Mouse (Mus musculus): Measurements from ENCODE around the gene Kcnab3. TPM values are rescaled to one million over a fixed set of nuclear protein-coding genes. Genes with fewer than 3 reads are reported as not detected.
A peak's percentile ranks its signal among the peaks of the same experiment; 100 is the strongest.

Kcnab3 gene
- polyA plus RNA-seq, 1 experiment from 2014 or later: 2.7 TPM

DNA sequence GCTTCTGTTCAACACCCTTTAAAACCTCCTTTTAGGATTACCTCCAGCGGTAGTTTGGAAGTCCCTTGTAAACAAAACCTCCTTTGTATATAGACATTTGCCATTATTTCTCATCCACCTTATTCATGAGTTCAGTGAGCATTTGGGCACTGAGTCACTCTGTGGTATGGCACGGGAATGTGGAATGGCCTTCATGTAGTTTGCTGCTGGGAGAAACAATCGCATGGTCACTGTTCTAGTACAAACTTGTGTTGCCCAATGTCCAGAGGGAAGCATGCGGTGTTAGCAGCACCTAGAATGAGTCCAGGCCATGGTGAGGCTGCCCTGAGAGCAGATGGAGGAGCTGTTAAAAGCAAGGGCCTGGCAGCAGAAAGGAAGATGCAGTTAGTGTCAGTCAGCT, 8.7 kb downstream of the Kcnab3 start:
- DNase-seq (ENCODE audit: low spot score): no peak
- Histone ChIP-seq H3K4me3 (no peak overlapping the region), H3K36me3 (no peaks in the 10 kb centered on the region), H3K27ac (no peak overlapping the region), H3K9me3 (peaks cover 5% of the 10 kb centered on the region; the same call in 1 of the 2 replicates), H3K4me1 (replicated peaks) (peaks cover 26% of the 10 kb centered on the region), H3K27me3 (ENCODE audit: insufficient read depth, poor library complexity, severe bottlenecking) (peaks cover 40% of the 10 kb centered on the region)
- WGBS: 77% methylated on average over 4 of the region's 4 CpGs

DNA sequence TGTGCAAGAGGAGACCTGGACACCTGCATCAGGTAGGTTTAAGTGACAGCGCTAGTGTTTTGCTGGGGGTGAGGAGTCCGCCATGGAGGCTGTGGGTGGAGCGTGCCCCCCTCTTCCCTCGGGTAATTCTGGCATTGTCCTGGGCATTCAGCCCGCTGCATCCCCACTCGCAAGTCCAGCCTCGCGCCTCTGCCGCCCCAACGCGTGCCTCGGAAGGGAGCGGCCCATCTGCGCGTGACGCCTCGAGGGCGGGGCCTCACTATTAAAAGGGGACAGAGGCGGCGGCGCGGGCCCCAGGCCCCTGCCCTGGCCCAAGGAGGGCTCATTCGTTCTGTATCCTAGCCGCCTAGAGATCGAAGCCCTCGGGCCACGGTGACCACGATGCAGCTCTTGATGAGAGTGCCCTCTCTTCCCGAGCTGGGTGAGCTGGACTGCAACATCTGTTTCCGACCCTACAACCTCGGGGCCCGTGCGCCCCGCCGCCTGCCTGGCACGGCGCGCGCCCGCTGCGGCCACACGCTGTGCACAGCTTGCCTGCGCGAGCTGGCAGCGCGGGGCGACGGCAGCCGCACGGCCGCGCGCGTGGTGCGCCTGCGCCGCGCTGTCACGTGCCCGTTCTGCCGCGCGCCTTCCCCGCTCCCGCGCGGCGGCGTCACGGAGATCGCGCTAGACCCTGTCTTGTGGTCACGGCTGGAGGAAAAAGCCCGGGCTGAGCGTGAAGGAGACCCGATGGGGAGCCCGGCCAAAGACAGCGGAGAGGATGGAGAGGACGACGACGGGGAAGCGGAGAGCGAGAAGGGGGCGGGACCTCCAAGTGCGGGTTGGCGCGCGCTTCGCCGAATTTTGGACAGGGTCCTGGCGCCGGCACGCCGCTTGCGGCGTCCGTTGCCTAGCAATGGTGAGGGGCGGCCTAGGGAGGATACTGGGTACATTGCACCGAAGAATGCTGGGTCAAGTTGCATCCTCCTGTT, 14.4 kb downstream of the Kcnab3 start, which contains the start of gene Rnf227:
Gene Rnf227, plus strand, starts transcription at position 301 of the 971 bp plus-strand sequence.
- 2% methylated on average over 99 of the region's 99 CpGs for WGBS
- Histone ChIP-seq H3K36me3 (peaks cover 28% of the 10 kb centered on the region), H3K27me3 (ENCODE audit: insufficient read depth, poor library complexity, severe bottlenecking) (peaks cover 31% of the 10 kb centered on the region), H3K27ac (peak within 1 kb of the TSS; percentile 90), H3K4me3 (peak within 1 kb of the TSS; percentile 63), H3K4me1 (replicated peaks) (peaks cover 16% of the 10 kb centered on the region), H3K9me3 (peaks cover 5% of the 10 kb centered on the region; the same call in 1 of the 2 replicates)
- DNase-seq (ENCODE audit: low spot score): peak; percentile 87

DNA sequence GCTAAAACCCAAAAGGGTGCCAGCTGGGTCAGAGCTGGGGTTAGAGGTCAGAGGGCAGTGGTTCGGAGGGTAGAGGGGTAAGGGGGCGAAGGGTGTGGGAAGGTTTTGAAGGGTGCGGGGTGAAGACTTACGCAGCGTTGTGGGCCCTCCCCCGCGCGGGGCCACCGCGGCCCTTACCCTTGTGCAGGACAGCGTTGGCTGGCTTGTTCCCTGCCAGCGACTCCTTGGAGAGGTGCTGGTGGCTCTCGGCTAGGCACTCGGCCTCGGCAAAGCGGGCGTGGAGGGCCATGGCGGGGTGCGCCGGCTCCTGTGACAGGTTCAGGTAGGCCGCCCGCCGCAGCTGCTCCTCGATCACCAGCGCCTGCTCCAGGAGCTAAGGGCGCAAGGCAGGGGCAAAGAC, 20.4 kb downstream of the Kcnab3 start:
- peaks cover 6% of the 10 kb centered on the region; the same call in 1 of the 2 replicates for H3K4me1 ChIP-seq (replicated peaks)
- no peaks in the 10 kb centered on the region for H3K9me3 ChIP-seq
- peaks cover 88% of the 10 kb centered on the region for H3K36me3 ChIP-seq
- H3K27ac ChIP-seq: no peak overlapping the region
- no peak for DNase-seq (ENCODE audit: low spot score)
- WGBS: 90% methylated on average over 26 of the region's 26 CpGs
- no peak overlapping the region for H3K4me3 ChIP-seq
- peaks cover 4% of the 10 kb centered on the region; the same call in 1 of the 2 replicates for H3K27me3 ChIP-seq (ENCODE audit: insufficient read depth, poor library complexity, severe bottlenecking)

DNA sequence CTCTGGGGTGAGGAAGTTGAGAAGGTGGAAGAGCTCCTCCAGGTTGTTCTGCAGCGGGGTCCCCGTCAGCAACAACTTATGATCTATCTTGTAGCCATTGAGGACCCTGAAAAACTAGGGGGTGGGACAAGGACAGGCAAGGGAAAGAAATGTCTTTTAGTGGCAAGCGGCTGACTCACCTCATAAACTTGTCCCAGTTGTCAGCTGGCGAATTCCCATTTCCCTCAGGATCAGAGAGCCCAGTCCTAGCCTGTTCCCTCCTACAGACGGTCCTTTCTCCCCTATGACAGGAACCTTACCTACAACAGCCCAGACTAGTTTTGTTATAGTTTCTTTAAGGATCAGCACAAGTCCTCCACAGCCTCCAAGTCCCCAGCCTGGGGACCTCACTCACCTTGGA, 30.5 kb downstream of the Kcnab3 start:
- 96% methylated on average over 5 of the region's 5 CpGs for WGBS
- H3K27ac ChIP-seq: no peak overlapping the region

DNA sequence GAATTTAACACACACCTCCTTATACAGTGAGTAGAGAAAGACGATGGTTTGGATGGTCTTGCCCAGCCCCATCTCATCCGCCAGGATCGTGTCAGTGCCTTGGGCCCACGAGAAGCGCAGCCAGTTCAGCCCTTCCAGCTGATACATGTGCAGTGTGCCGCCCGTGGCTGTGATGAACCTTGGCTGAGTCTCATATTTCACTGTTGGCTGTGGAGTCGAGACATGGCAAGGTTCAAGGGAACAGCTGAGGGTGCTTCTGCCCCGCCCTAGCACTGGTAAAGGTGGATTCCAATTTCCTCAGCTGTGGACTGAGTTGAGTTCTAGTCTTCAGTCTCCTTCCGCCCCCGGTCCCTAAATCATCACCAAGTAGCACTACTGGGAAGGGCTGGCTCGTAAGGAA, 31.6 kb downstream of the Kcnab3 start:
- H3K36me3 ChIP-seq: peaks cover 99% of the 10 kb centered on the region
- H3K4me3 ChIP-seq: no peak overlapping the region
- H3K9me3 ChIP-seq: no peaks in the 10 kb centered on the region
- H3K27me3 ChIP-seq (ENCODE audit: insufficient read depth, poor library complexity, severe bottlenecking): no peaks in the 10 kb centered on the region
- no peak for DNase-seq (ENCODE audit: low spot score)
- peaks cover 15% of the 10 kb centered on the region; the same call in 1 of the 2 replicates for H3K4me1 ChIP-seq (replicated peaks)
- H3K27ac ChIP-seq: no peak overlapping the region
- 92% methylated on average over 12 of the region's 12 CpGs for WGBS

More for the DNA sequence above, 30.5 kb downstream of the Kcnab3 start:
- Histone ChIP-seq H3K9me3 (no peaks in the 10 kb centered on the region), H3K27me3 (ENCODE audit: insufficient read depth, poor library complexity, severe bottlenecking) (no peaks in the 10 kb centered on the region), H3K36me3 (peaks cover 99% of the 10 kb centered on the region), H3K4me3 (no peak overlapping the region), H3K4me1 (replicated peaks) (peaks cover 6% of the 10 kb centered on the region; the same call in 1 of the 2 replicates)
- DNase-seq (ENCODE audit: low spot score): no peak

DNA sequence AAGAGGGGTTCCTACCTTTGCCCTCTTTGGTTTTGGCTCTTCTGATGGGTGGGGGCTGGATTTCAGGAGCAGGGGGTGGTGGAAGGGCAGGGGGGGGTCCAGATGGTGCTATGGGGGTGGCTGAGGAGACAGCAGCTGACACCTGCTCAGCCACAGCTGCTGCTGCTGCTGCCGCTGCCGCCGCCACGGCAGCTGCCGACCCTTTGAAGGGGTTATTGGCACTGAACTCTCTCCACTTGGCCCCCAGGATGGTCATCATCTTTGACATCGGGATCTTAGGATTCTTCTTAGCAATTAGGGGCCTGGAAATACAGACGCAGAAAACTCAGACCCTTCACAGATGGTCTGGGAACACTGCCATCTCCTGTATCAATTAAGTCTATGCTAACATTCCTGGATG, 36.0 kb downstream of the Kcnab3 start:
- no peak for DNase-seq (ENCODE audit: low spot score)
- peaks cover 44% of the 10 kb centered on the region for H3K4me1 ChIP-seq (replicated peaks)
- H3K27ac ChIP-seq: peak overlapping the region; percentile 17; the same call in 1 of the 2 replicates
- no peaks in the 10 kb centered on the region for H3K9me3 ChIP-seq
- H3K27me3 ChIP-seq (ENCODE audit: insufficient read depth, poor library complexity, severe bottlenecking): no peaks in the 10 kb centered on the region
- 79% methylated on average over 7 of the region's 7 CpGs for WGBS
- H3K4me3 ChIP-seq: no peak overlapping the region
- H3K36me3 ChIP-seq: peaks cover 74% of the 10 kb centered on the region

DNA sequence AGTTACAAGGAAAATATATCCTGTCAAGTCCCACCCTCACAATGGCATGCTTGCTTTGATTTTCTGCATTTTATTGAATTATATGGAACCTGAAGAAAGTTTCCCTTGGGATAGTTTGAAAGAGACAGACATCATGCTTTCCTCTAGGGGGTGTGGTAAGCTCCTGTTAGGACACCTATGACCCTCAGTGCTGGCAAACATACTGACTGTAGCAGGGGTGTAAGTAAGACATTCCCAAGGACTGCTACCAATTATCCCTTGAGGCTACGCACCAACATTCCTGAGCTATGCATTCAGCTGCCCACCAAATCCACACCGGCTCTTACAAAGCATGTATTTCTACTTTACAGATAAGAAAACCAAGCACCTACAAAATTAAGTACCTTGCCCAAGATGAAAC, 36.4 kb downstream of the Kcnab3 start:
- Histone ChIP-seq H3K27ac (no peak overlapping the region), H3K36me3 (peaks cover 70% of the 10 kb centered on the region), H3K4me3 (no peak overlapping the region), H3K4me1 (replicated peaks) (peaks cover 49% of the 10 kb centered on the region), H3K27me3 (ENCODE audit: insufficient read depth, poor library complexity, severe bottlenecking) (no peaks in the 10 kb centered on the region), H3K9me3 (no peaks in the 10 kb centered on the region)
- DNase-seq (ENCODE audit: low spot score): no peak
- WGBS: 76% methylated on average over 2 of the region's 2 CpGs

DNA sequence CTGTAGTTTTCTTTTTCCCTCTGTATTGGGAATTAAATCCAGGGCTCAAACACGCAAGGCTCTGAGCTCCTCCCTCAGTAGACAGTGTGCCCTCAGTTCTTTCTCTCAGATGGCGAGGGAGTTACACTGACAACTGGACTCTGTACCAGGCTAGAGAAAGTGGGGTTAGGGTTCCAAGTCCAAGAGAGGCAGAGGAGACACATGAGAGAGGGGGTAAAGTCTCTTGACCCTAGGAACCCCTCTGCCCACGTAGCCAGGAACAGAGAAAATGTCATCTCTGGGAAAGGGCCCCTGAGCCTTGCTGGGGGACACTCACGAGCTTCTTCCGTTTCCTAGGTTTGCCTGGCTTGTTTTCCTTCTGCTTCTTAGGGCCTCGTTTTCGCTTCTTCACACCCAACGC, 38.3 kb downstream of the Kcnab3 start:
- H3K9me3 ChIP-seq: no peaks in the 10 kb centered on the region
- WGBS: 49% methylated on average over 8 of the region's 8 CpGs
- H3K27ac ChIP-seq: peak overlapping the region; percentile 100
- peak overlapping the region; percentile 89 for H3K4me3 ChIP-seq
- peaks cover 51% of the 10 kb centered on the region for H3K36me3 ChIP-seq
- H3K4me1 ChIP-seq (replicated peaks): peaks cover 66% of the 10 kb centered on the region
- DNase-seq (ENCODE audit: low spot score): no peak
- no peaks in the 10 kb centered on the region for H3K27me3 ChIP-seq (ENCODE audit: insufficient read depth, poor library complexity, severe bottlenecking)

DNA sequence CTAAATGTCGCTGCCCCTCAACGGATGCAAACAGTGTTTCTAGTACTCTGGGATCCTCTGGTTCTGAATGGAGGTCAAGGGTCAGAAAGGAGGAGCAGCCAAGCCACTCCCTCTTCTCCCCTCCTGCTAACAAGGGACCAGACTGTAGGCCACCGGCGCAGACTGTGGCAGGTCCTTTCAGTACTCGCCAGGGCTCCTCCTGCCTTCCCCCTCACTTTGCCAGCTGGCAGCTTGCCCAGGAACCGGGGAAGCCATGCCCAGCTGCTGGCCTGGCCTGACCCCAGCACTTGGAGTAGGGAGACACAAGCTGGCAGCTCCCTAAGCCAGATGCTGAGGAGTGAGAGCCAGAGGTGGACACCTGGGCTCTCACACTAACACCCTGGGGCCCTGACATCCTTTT, 38.9 kb downstream of the Kcnab3 start:
- Histone ChIP-seq H3K9me3 (no peaks in the 10 kb centered on the region), H3K27ac (peak overlapping the region; percentile 100), H3K36me3 (peaks cover 46% of the 10 kb centered on the region), H3K4me3 (peak overlapping the region; percentile 89), H3K27me3 (ENCODE audit: insufficient read depth, poor library complexity, severe bottlenecking) (no peaks in the 10 kb centered on the region), H3K4me1 (replicated peaks) (peaks cover 70% of the 10 kb centered on the region)
- WGBS: 0% methylated on average over 6 of the region's 6 CpGs
- DNase-seq (ENCODE audit: low spot score): peak; percentile 59

DNA sequence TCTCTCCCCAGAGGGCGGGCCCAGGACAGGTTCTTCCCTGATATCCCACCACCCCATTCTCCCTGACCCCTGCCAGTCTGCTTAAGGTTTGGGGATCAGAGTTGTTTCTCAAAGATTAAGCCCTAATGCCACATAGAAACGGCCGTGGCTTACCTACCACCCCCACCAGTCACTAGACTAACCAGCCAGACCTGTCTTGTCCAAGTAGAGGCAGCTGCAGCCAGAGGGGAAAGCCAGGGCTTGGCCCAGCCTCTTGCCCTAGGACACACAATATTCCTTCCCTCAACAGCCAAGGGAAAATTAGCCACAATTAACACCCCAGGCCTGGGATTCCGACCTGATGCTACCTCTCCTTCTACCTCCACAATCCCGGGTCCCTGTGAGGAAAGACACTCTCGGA, 39.7 kb downstream of the Kcnab3 start:
- peak overlapping the region; percentile 89 for H3K4me3 ChIP-seq
- H3K27me3 ChIP-seq (ENCODE audit: insufficient read depth, poor library complexity, severe bottlenecking): no peaks in the 10 kb centered on the region
- peaks cover 37% of the 10 kb centered on the region for H3K36me3 ChIP-seq
- H3K27ac ChIP-seq: peak overlapping the region; percentile 100
- H3K9me3 ChIP-seq: no peaks in the 10 kb centered on the region
- no peak for DNase-seq (ENCODE audit: low spot score)
- 33% methylated on average over 6 of the region's 6 CpGs for WGBS
- H3K4me1 ChIP-seq (replicated peaks): peaks cover 78% of the 10 kb centered on the region

DNA sequence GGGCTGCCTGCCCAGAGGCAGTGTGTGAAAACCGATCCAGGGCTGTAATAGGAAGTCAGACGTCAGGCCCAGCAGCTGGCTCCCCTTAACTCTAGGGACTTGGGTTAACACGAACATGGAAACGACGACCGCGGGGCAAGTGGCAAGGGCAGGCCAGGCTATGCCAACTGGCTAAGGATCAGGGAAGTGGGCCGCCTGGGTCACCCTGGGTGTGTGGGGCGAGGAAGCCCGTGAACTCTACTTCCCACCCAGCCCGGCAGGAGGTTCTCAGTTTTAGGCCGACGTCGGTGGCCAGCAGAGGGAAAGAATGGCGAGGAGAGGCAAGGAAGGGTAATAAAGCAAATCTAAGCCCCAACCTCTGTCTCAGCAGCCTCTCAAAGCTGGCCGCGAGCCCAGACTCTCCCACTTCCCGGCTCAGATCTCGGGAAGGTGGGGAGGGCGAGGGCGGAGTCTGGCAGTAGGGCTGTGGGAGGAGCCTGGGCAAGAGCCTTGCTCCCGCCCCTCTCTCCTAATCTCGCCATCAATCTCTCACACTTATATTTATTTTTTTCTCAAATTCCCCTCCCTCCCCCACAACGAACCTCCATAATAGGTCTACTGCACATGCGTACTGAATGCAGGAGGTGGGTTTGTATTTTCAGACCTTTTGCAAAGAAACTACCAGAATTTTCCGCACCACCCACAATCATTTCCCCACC, 40.2 kb downstream of the Kcnab3 start:
- Histone ChIP-seq H3K36me3 (peaks cover 32% of the 10 kb centered on the region), H3K4me1 (replicated peaks) (peaks cover 81% of the 10 kb centered on the region), H3K9me3 (no peaks in the 10 kb centered on the region), H3K4me3 (peak overlapping the region; percentile 89), H3K27ac (peak overlapping the region; percentile 100), H3K27me3 (ENCODE audit: insufficient read depth, poor library complexity, severe bottlenecking) (no peaks in the 10 kb centered on the region)
- DNase-seq (ENCODE audit: low spot score): peak; percentile 87
- 1% methylated on average over 26 of the region's 26 CpGs for WGBS

DNA sequence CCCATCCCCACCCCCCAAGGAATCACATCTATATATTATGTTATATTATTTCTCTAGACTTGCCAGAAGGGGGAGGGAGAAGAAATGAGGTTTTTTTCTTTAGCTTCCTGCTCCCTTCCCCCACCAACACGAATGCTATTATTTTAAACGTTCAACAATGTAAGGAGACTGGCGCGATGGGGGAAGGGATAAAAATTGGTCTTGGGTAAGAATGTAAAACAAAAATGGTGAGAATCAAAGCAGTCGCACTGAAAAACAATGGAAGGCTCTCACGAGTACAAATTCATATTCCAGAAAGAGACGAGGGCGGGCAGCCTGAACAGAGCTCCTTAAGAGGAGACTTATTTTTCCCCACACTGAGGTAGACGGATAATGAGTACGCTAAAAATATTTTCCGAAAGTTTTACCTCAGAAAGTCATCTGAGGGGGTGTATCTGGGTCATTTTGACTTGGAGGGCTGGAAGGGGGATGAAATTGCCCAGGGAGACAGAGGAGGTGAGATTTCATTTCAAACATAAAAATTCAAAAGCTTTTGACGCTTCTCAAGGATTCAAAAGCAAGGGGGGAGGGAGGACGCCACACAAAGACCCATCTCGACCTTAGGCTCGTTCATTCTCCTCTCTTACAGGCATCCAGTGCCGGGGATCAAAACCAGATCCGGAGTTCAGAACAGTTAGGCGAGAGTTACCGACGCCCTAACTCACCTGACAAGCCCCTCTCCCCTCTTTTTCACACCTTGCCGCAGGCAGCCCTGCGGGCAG, 41.0 kb downstream of the Kcnab3 start:
- WGBS: under 1% methylated on average over 22 of the region's 22 CpGs
- peak; percentile 56 for DNase-seq (ENCODE audit: low spot score)

More for the DNA sequence above, 41.0 kb downstream of the Kcnab3 start:
- Histone ChIP-seq H3K36me3 (peaks cover 24% of the 10 kb centered on the region), H3K4me3 (peak overlapping the region; percentile 89), H3K4me1 (replicated peaks) (peaks cover 81% of the 10 kb centered on the region), H3K27me3 (ENCODE audit: insufficient read depth, poor library complexity, severe bottlenecking) (no peaks in the 10 kb centered on the region), H3K27ac (peak overlapping the region; percentile 100), H3K9me3 (no peaks in the 10 kb centered on the region)

Data from hindbrain, embryonic 10.5 days (tissue).